Mouse (Mus musculus): ENCODE results near the gene Tsga10ip. TPM values are rescaled to one million over a fixed set of nuclear protein-coding genes. Genes with fewer than 3 reads are reported as not detected.

The Tsga10ip gene
- total RNA-seq, 4 experiments from 2014 or later, result 0.25 to 0.75 (median 0.39) TPM

- DNase-seq (ENCODE audit: low spot score), result peak; percentile 84
Measured at GRCm38 (mm10) chr19:5345297-5346131, 56.8 kb downstream of the Tsga10ip start.

- DNase-seq (ENCODE audit: low spot score), result peak; percentile 69
Measured at GRCm38 (mm10) chr19:5341360-5341759, 61.0 kb downstream of the Tsga10ip start.

Other genes with a start within 250 kb of the Tsga10ip start
- 10 to 100 TPM; 18.6 to 21.9 (median 20.8) TPM for gene Pacs1, start 129.4 kb downstream of the Tsga10ip start, total RNA-seq (2022)
- gene Sf3b2, start 107.1 kb downstream of the Tsga10ip start, total RNA-seq (2022), result 100 to 1,000 TPM; 108 to 125 (median 119) TPM
- gene Gal3st3, start 104.2 kb downstream of the Tsga10ip start, total RNA-seq (2022), result 10 to 100 TPM; 22.3 to 32.9 (median 25.1) TPM
- not detected for gene Catsper1, start 66.8 kb downstream of the Tsga10ip start, total RNA-seq (2022)
- gene Cst6, start 53.0 kb downstream of the Tsga10ip start, total RNA-seq (2022), result 10 to 100 TPM; 17.0 to 27.2 (median 23.5) TPM
- gene Eif1ad, start 35.8 kb downstream of the Tsga10ip start, total RNA-seq (2022), result 10 to 100 TPM; 15.7 to 21.5 (median 19.6) TPM
- 100 to 1,000 TPM; 110 to 123 (median 117) TPM for gene Banf1, start 35.4 kb downstream of the Tsga10ip start, total RNA-seq (2022)
- 10 to 100 TPM; 53.9 to 61.4 (median 59.2) TPM for gene Sart1, start 13.8 kb downstream of the Tsga10ip start, total RNA-seq (2022)
- gene Drap1, start 22.5 kb upstream of the Tsga10ip start, total RNA-seq (2022), result 100 to 1,000 TPM; 337 to 351 (median 343) TPM
- gene AI837181, start 22.6 kb upstream of the Tsga10ip start, total RNA-seq (2022), result 10 to 100 TPM; 34.1 to 40.6 (median 36.2) TPM
- gene Fosl1, start 45.0 kb upstream of the Tsga10ip start, total RNA-seq (2022), result under 1 TPM in 2 of 4 experiments, not detected in 2; 0.14 to 0.23 TPM
- 10 to 100 TPM in 1 of 4 experiments, 1 to 10 TPM in 3; 8.3 to 10.4 (median 8.9) TPM for gene Ccdc85b, start 55.4 kb upstream of the Tsga10ip start, total RNA-seq (2022)
- 10 to 100 TPM; 41.3 to 52.3 (median 49.2) TPM for gene Fibp, start 58.1 kb upstream of the Tsga10ip start, total RNA-seq (2022)
- gene Ctsw, start 66.0 kb upstream of the Tsga10ip start, total RNA-seq (2022), result under 1 TPM in 3 of 4 experiments, not detected in 1; 0.29 to 0.38 (median 0.37) TPM
- gene Efemp2, start 71.4 kb upstream of the Tsga10ip start, total RNA-seq (2022), result 10 to 100 TPM in 2 of 4 experiments, 1 to 10 TPM in 2; 6.5 to 11.2 (median 9.5) TPM
- 10 to 100 TPM; 15.8 to 27.3 (median 21.9) TPM for gene Mus81, start 85.9 kb upstream of the Tsga10ip start, total RNA-seq (2022)
- gene Cfl1, start 87.9 kb upstream of the Tsga10ip start, total RNA-seq (2022), result 100 to 1,000 TPM; 142 to 201 (median 170) TPM
- 1 to 10 TPM in 1 of 4 experiments, under 1 TPM in 3; 0.52 to 1.4 (median 0.81) TPM for gene 1700020D05Rik, start 101.3 kb upstream of the Tsga10ip start, total RNA-seq (2022)
- gene Snx32, start 108.0 kb upstream of the Tsga10ip start, total RNA-seq (2022), result 1 to 10 TPM; 3.7 to 6.5 (median 6.0) TPM
- gene Ovol1, start 158.1 kb upstream of the Tsga10ip start, total RNA-seq (2022), result not detected
- 1 to 10 TPM; 2.3 to 3.2 (median 2.7) TPM for gene Ap5b1, start 165.5 kb upstream of the Tsga10ip start, total RNA-seq (2022)
- 10 to 100 TPM; 49.9 to 66.3 (median 64.9) TPM for gene Rnaseh2c, start 199.3 kb upstream of the Tsga10ip start, total RNA-seq (2022)
- gene Kat5, start 207.7 kb upstream of the Tsga10ip start, total RNA-seq (2022), result 10 to 100 TPM; 23.1 to 38.7 (median 29.3) TPM
- 10 to 100 TPM; 26.7 to 31.2 (median 28.5) TPM for gene Rela, start 235.0 kb upstream of the Tsga10ip start, total RNA-seq (2022)